Mouse (Mus musculus): ENCODE data around the gene Psmb4. TPM values are rescaled to one million over a fixed set of nuclear protein-coding genes. Genes with fewer than 3 reads are reported as not detected.

Gene Psmb4
- polyA plus RNA-seq, 1 experiment from 2014 or later: 373 TPM

- peak; percentile 93 for ATAC-seq
- no peaks in the 10 kb centered on the region for H3K27me3 ChIP-seq (replicated peaks; ENCODE audit: control insufficient read depth, insufficient read depth, low read length)
- peaks cover 12% of the 10 kb centered on the region for H3K4me1 ChIP-seq (ENCODE audit: control insufficient read depth, insufficient read depth, low read depth, low read length)
- H3K4me2 ChIP-seq (ENCODE audit: low read length): peak within 1 kb of the TSS; percentile 65
- H3K9ac ChIP-seq (ENCODE audit: low read depth, low read length): peak within 1 kb of the TSS; percentile 87
- under 1% methylated on average over 49 of the region's 57 CpGs for WGBS
- H3K9me3 ChIP-seq (ENCODE audit: control insufficient read depth, low read length): no peaks in the 10 kb centered on the region
- H3K36me3 ChIP-seq (ENCODE audit: control insufficient read depth, insufficient read depth, low read length): no peaks in the 10 kb centered on the region
- H3K27ac ChIP-seq (ENCODE audit: low read depth, low read length): peak within 1 kb of the TSS; percentile 100
- peak within 1 kb of the TSS; percentile 66 for H3K4me3 ChIP-seq (ENCODE audit: low read length)
Observed at GRCm38 (mm10) chr3:94837183-94837890, 49.4 kb downstream of the Psmb4 start, which contains the start of gene Pogz. Pogz (plus strand) TSS chr3:94837567.

GRCm38 (mm10) chr3:94835396-94835795 is 51.4 kb downstream of the Psmb4 start:
- Histone ChIP-seq H3K36me3 (ENCODE audit: control insufficient read depth, insufficient read depth, low read length) (no peaks in the 10 kb centered on the region), H3K4me1 (ENCODE audit: control insufficient read depth, insufficient read depth, low read depth, low read length) (peaks cover 11% of the 10 kb centered on the region), H3K27ac (ENCODE audit: low read depth, low read length) (no peak overlapping the region), H3K4me2 (ENCODE audit: low read length) (no peak overlapping the region), H3K27me3 (replicated peaks; ENCODE audit: control insufficient read depth, insufficient read depth, low read length) (no peaks in the 10 kb centered on the region), H3K9me3 (ENCODE audit: control insufficient read depth, low read length) (no peaks in the 10 kb centered on the region), H3K9ac (ENCODE audit: low read depth, low read length) (no peak overlapping the region), H3K4me3 (ENCODE audit: low read length) (no peak overlapping the region)
- 83% methylated on average over 3 of the region's 3 CpGs for WGBS
- no peak for ATAC-seq

Other genes starting within 250 kb of the Psmb4 start
- gene Gm10972, start 243.8 kb downstream of the Psmb4 start, polyA plus RNA-seq (2015; fragmentation: Nextera tagmentation; extraction: Ambion mirVana): not detected in 2 replicates
- gene Tuft1, start 228.1 kb downstream of the Psmb4 start, polyA plus RNA-seq (2015; fragmentation: Nextera tagmentation; extraction: Ambion mirVana): 9.0 TPM in 2 replicates
- gene Selenbp2, start 193.4 kb downstream of the Psmb4 start, polyA plus RNA-seq (2015; fragmentation: Nextera tagmentation; extraction: Ambion mirVana): 0.75 TPM in 1 of 2 replicates, not detected in the other
- gene Cgn, start 100.5 kb downstream of the Psmb4 start, polyA plus RNA-seq (2015; fragmentation: Nextera tagmentation; extraction: Ambion mirVana): 14.4 and 15.4 TPM in 2 replicates
- gene Pogz, start 49.4 kb downstream of the Psmb4 start, polyA plus RNA-seq (2015; fragmentation: Nextera tagmentation; extraction: Ambion mirVana): 16.4 and 17.3 TPM in 2 replicates
- 18.1 and 23.5 TPM in 2 replicates for gene Selenbp1, start 46.1 kb upstream of the Psmb4 start, polyA plus RNA-seq (2015; fragmentation: Nextera tagmentation; extraction: Ambion mirVana)
- 6.1 and 7.1 TPM in 2 replicates for gene Rfx5, start 67.1 kb upstream of the Psmb4 start, polyA plus RNA-seq (2015; fragmentation: Nextera tagmentation; extraction: Ambion mirVana)
- gene Pi4kb, start 87.8 kb upstream of the Psmb4 start, polyA plus RNA-seq (2015; fragmentation: Nextera tagmentation; extraction: Ambion mirVana): 22.1 and 26.2 TPM in 2 replicates
- 15.9 and 22.0 TPM in 2 replicates for gene Zfp687, start 128.5 kb upstream of the Psmb4 start, polyA plus RNA-seq (2015; fragmentation: Nextera tagmentation; extraction: Ambion mirVana)
- 267 and 288 TPM in 2 replicates for gene Psmd4, start 155.7 kb upstream of the Psmb4 start, polyA plus RNA-seq (2015; fragmentation: Nextera tagmentation; extraction: Ambion mirVana)
- 13.8 and 14.5 TPM in 2 replicates for gene Pip5k1a, start 220.0 kb upstream of the Psmb4 start, polyA plus RNA-seq (2015; fragmentation: Nextera tagmentation; extraction: Ambion mirVana)
- 142 and 158 TPM in 2 replicates for gene Vps72, start 224.1 kb upstream of the Psmb4 start, polyA plus RNA-seq (2015; fragmentation: Nextera tagmentation; extraction: Ambion mirVana)
- gene Tmod4, start 237.5 kb upstream of the Psmb4 start, polyA plus RNA-seq (2015; fragmentation: Nextera tagmentation; extraction: Ambion mirVana): 0.98 and 1.7 TPM in 2 replicates
- gene Scnm1, start 247.1 kb upstream of the Psmb4 start, polyA plus RNA-seq (2015; fragmentation: Nextera tagmentation; extraction: Ambion mirVana): 83.2 and 83.6 TPM in 2 replicates
- 51.9 and 52.3 TPM in 2 replicates for gene Lysmd1, start 247.1 kb upstream of the Psmb4 start, polyA plus RNA-seq (2015; fragmentation: Nextera tagmentation; extraction: Ambion mirVana)